Mouse (Mus musculus) myocyte (in vitro differentiated cells): Measurements from ENCODE around the gene S100a4. TPM values are rescaled to one million over a fixed set of nuclear protein-coding genes. Genes with fewer than 3 reads are reported as not detected.

ENCODE experiments used
- H3K27me3 ChIP-seq: one replicate; pipeline ENCODE4 v1.6.1; 2011; ENCODE audit not compliant: control insufficient read depth, insufficient read depth, insufficient read length
- H3K36me3 ChIP-seq: one replicate; pipeline ENCODE4 v1.6.1; 2011; ENCODE audit not compliant: control insufficient read depth, insufficient read depth
- H3K4me2 ChIP-seq: one replicate; pipeline ENCODE4 v1.6.1; 2011; ENCODE audit warnings: low read depth, control low read depth
- H3K4me3 ChIP-seq: one replicate; pipeline ENCODE4 v1.5.1; 2011; ENCODE audit warnings: mild to moderate bottlenecking, control low read depth, moderate library complexity
- H3K79me2 ChIP-seq: one replicate; pipeline ENCODE4 v1.6.1; 2011; ENCODE audit not compliant: control insufficient read depth, insufficient read depth
- H3ac ChIP-seq: one replicate; pipeline ENCODE4 v1.6.1; 2011; ENCODE audit not compliant: control insufficient read depth, insufficient read length
- CEBPB ChIP-seq: IDR thresholded peaks from 2 replicates; pipeline ENCODE4 v1.6.1; 2011; ENCODE audit warnings: mild to moderate bottlenecking, moderate library complexity; ENCODE audit not compliant: poor library complexity, insufficient read depth, severe bottlenecking
- E2F4 ChIP-seq: IDR thresholded peaks from one replicate; pipeline ENCODE4 v1.6.1; 2011; ENCODE audit warnings: mild to moderate bottlenecking, control low read depth, moderate library complexity; ENCODE audit not compliant: insufficient read depth
- MAX ChIP-seq: IDR thresholded peaks from one replicate; pipeline ENCODE4 v1.6.1; 2011; ENCODE audit warnings: low read depth, mild to moderate bottlenecking, control low read depth
- MYOD1 ChIP-seq, 3 experiments: IDR thresholded peaks; one replicate each; pipeline ENCODE4 v1.6.1; 2011; ENCODE audit warnings: control low read depth in 2 of 3, low read depth in 2 of 3, mild to moderate bottlenecking in 2 of 3, moderate library complexity in 1 of 3; ENCODE audit not compliant: insufficient read length in 2 of 3, control insufficient read depth in 1 of 3
- MYOG ChIP-seq, 3 experiments: IDR thresholded peaks; one replicate each; pipeline ENCODE4 v1.6.1; 2011; ENCODE audit warnings: control low read depth in 2 of 3, low read depth in 2 of 3, mild to moderate bottlenecking in 2 of 3; ENCODE audit not compliant: insufficient read length in 2 of 3, control insufficient read depth in 1 of 3, insufficient read depth in 1 of 3
- POLR2A ChIP-seq: IDR thresholded peaks from one replicate; pipeline ENCODE4 v1.6.1; 2011; ENCODE audit warnings: low read depth, mild to moderate bottlenecking, control low read depth, moderate library complexity; ENCODE audit not compliant: insufficient read length
- POLR2AphosphoS2 ChIP-seq: IDR thresholded peaks from one replicate; pipeline ENCODE4 v1.6.1; 2011; ENCODE audit warnings: low read depth, control low read depth; ENCODE audit not compliant: insufficient read length
- REST ChIP-seq: IDR thresholded peaks from one replicate; pipeline ENCODE4 v1.6.1; 2011; ENCODE audit warnings: mild to moderate bottlenecking, control low read depth, moderate library complexity; ENCODE audit not compliant: insufficient read depth, insufficient read length
- SRF ChIP-seq: IDR thresholded peaks from one replicate; pipeline ENCODE4 v1.6.1; 2011; ENCODE audit warnings: low read depth; ENCODE audit not compliant: control insufficient read depth, insufficient read length
- TCF12 ChIP-seq: IDR thresholded peaks from one replicate; pipeline ENCODE4 v1.6.1; 2011; ENCODE audit warnings: mild to moderate bottlenecking, control low read depth; ENCODE audit not compliant: poor library complexity, insufficient read depth, severe bottlenecking
- TCF3 ChIP-seq: IDR thresholded peaks from one replicate; pipeline ENCODE4 v1.6.1; 2011; ENCODE audit warnings: low read depth, control low read depth; ENCODE audit not compliant: insufficient read length
- USF1 ChIP-seq: IDR thresholded peaks from one replicate; pipeline ENCODE4 v1.6.1; 2011; ENCODE audit warnings: low read depth, mild to moderate bottlenecking, control low read depth, moderate library complexity
- polyA plus RNA-seq: library from polyadenylated mRNA; unstranded; fragments of >200 nt; fragmentation: generic; extraction: Trizol; gene quantifications from one replicate; pipeline ENCODE4 v1.2.1, GENCODE M21; 2012; ENCODE audit warnings: missing spikeins

Gene S100a4
- 3,627 TPM for polyA plus RNA-seq

DNA sequence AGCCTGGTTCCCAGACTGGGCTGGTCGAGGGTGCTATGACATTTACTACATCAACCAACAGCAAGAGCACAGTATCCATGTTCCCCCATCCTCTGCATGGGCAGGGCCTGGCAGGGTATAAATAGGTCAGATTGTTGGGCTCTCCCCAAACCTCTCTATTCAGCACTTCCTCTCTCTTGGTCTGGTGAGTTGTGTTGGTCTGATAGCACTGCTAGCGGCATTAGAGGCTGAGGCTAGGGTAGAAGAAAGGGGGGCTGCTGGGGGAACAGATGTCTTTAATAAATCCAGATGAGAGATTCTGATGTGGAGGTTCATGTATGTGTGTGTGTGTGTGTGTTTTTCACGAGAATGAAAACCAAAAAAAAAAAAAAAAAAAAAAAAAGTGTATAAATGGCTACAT lies at the start of gene S100a4:
TSS of gene S100a4 (plus strand) at position 149 of the 400 bp plus-strand sequence.
- TF ChIP-seq MAX (no peak), REST (no peak), CEBPB (no peak), TCF3 (no peak), POLR2AphosphoS2 (peak; percentile 71), POLR2A (peak; percentile 68), MYOG (IDR thresholded peaks at IDR 0.05; ENCODE audit: control insufficient read depth in 1 of 3, insufficient read depth in 1 of 3, insufficient read length in 2 of 3, low read depth in 2 of 3) (no peak), TCF12 (no peak), SRF (no peak), E2F4 (no peak), USF1 (no peak), MYOD1 (IDR thresholded peaks at IDR 0.05; ENCODE audit: control insufficient read depth in 1 of 3, insufficient read length in 2 of 3, low read depth in 2 of 3) (no peak)
- Histone ChIP-seq H3K4me2 (peak within 1 kb of the TSS; percentile 97), H3K36me3 (no peaks in the 10 kb centered on the region), H3K27me3 (no peaks in the 10 kb centered on the region), H3ac (peak within 1 kb of the TSS; percentile 2), H3K4me3 (peak within 1 kb of the TSS; percentile 41), H3K79me2 (peaks cover 31% of the 10 kb centered on the region)

DNA sequence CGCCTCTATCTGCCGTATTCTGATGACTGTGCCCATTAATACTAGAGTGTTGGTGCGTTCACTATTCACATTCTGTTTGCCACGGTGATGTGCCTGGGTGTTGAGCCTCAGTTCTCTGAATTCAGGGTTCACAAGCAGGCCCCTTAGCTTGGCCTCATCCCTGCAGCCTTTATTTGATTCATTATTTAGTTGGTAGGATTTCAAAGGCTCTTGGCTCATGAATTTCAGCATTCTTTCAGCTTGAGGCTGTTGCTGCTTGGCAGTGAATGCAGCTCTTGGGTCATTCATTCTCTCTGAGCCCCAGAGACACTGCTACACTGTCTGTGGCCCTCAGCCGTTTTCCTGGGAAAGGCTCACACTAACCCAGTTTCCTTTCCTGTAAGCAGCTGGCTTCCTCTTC lies 47.6 kb upstream of the S100a4 start:
- Histone ChIP-seq H3ac (no peak overlapping the region), H3K4me2 (no peak overlapping the region), H3K36me3 (no peaks in the 10 kb centered on the region), H3K4me3 (no peak overlapping the region), H3K79me2 (no peaks in the 10 kb centered on the region), H3K27me3 (no peaks in the 10 kb centered on the region)
- TF ChIP-seq TCF3, result no peak
- no peak for TF ChIP-seq CEBPB
- no peak for TF ChIP-seq E2F4
- no peak for TF ChIP-seq TCF12
- TF ChIP-seq POLR2AphosphoS2, result no peak
- no peak for TF ChIP-seq POLR2A
- TF ChIP-seq SRF, result no peak
- TF ChIP-seq USF1, result no peak
- TF ChIP-seq REST, result no peak
- TF ChIP-seq MAX, result no peak
- TF ChIP-seq MYOD1 (IDR thresholded peaks at IDR 0.05; ENCODE audit: control insufficient read depth in 1 of 3, insufficient read length in 2 of 3, low read depth in 2 of 3), result no peak
- no peak for TF ChIP-seq MYOG (IDR thresholded peaks at IDR 0.05; ENCODE audit: control insufficient read depth in 1 of 3, insufficient read depth in 1 of 3, insufficient read length in 2 of 3, low read depth in 2 of 3)

DNA sequence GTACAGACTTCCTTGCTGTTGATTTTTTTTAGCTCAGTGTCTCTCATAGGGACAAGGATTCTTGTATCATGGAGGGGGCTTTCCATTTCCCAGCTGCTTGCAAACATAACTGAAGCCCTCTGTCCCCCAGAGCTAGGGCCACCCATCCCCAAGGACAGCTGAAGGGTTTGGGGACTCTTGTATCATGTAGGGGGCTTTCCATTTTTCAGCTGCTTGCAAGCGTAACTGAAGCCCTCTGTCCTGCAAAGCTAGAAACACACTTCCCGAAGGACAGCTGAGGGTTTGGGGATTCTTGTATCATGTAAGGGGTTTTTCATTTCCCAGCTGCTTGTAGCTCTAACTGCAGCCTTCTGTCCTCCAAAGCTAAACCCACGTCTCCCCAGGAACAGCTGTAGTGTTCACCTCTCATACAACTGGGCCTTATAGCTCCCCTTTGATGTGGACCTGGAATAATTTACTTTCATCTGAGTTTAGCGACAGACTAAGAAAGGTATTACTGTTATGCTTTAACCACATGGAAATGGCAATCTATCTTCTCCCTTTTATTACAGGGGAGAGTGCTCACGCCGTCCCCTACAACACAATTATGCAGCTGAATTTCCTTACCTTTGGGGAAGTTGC lies 43.5 kb upstream of the S100a4 start, which contains the start of gene S100a3:
TSS of gene S100a3 (plus strand) at position 571 of the 621 bp plus-strand sequence.
- Histone ChIP-seq H3ac (no peak within 1 kb of the TSS), H3K4me2 (no peak within 1 kb of the TSS), H3K27me3 (no peaks in the 10 kb centered on the region), H3K79me2 (no peaks in the 10 kb centered on the region), H3K36me3 (no peaks in the 10 kb centered on the region), H3K4me3 (no peak within 1 kb of the TSS)
- no peak for TF ChIP-seq USF1
- TF ChIP-seq POLR2AphosphoS2, result no peak
- TF ChIP-seq E2F4, result no peak
- peak in 1 of 3 experiments; percentile 37 for TF ChIP-seq MYOD1 (IDR thresholded peaks at IDR 0.05; ENCODE audit: control insufficient read depth in 1 of 3, insufficient read length in 2 of 3, low read depth in 2 of 3)
- TF ChIP-seq REST, result no peak
- peak in 1 of 3 experiments; percentile 1 for TF ChIP-seq MYOG (IDR thresholded peaks at IDR 0.05; ENCODE audit: control insufficient read depth in 1 of 3, insufficient read depth in 1 of 3, insufficient read length in 2 of 3, low read depth in 2 of 3)

- H3K79me2 ChIP-seq, result no peaks in the 10 kb centered on the region
- no peak for TF ChIP-seq SRF
- no peak for TF ChIP-seq TCF3
- no peak for TF ChIP-seq MAX
- TF ChIP-seq USF1, result no peak
- no peak for TF ChIP-seq MYOD1 (IDR thresholded peaks at IDR 0.05; ENCODE audit: control insufficient read depth in 1 of 3, insufficient read length in 2 of 3, low read depth in 2 of 3)
- TF ChIP-seq MYOG (IDR thresholded peaks at IDR 0.05; ENCODE audit: control insufficient read depth in 1 of 3, insufficient read depth in 1 of 3, insufficient read length in 2 of 3, low read depth in 2 of 3), result no peak
- no peak for TF ChIP-seq CEBPB
- no peak for TF ChIP-seq REST
- TF ChIP-seq POLR2A, result no peak
- no peak for TF ChIP-seq TCF12
- no peak for TF ChIP-seq POLR2AphosphoS2
- TF ChIP-seq E2F4, result no peak
- no peaks in the 10 kb centered on the region for H3K36me3 ChIP-seq
- H3K27me3 ChIP-seq, result no peaks in the 10 kb centered on the region
- peak overlapping the region; percentile 63 for H3K4me2 ChIP-seq
- no peak overlapping the region for H3ac ChIP-seq
- H3K4me3 ChIP-seq, result no peak overlapping the region
These were observed 28.9 kb upstream of the S100a4 start for GRCm38 (mm10) chr3:90574691-90575090.
